Mouse (Mus musculus) adrenal gland, adult 8-10 months (tissue): ENCODE results near the gene Efna4. TPM values are rescaled to one million over a fixed set of nuclear protein-coding genes. Genes with fewer than 3 reads are reported as not detected.

Experiments
- DNase-seq: peaks from one replicate; pipeline ENCODE4 v3.0.0; 2022
- total RNA-seq, 4 experiments: library from RNA; stranded (reverse); gene quantifications; 2 replicates each; pipeline ENCODE4 v1.2.4; 2022

Efna4 gene
- 1 to 10 TPM; 1.1 to 3.5 (median 1.9) TPM for total RNA-seq

DNA sequence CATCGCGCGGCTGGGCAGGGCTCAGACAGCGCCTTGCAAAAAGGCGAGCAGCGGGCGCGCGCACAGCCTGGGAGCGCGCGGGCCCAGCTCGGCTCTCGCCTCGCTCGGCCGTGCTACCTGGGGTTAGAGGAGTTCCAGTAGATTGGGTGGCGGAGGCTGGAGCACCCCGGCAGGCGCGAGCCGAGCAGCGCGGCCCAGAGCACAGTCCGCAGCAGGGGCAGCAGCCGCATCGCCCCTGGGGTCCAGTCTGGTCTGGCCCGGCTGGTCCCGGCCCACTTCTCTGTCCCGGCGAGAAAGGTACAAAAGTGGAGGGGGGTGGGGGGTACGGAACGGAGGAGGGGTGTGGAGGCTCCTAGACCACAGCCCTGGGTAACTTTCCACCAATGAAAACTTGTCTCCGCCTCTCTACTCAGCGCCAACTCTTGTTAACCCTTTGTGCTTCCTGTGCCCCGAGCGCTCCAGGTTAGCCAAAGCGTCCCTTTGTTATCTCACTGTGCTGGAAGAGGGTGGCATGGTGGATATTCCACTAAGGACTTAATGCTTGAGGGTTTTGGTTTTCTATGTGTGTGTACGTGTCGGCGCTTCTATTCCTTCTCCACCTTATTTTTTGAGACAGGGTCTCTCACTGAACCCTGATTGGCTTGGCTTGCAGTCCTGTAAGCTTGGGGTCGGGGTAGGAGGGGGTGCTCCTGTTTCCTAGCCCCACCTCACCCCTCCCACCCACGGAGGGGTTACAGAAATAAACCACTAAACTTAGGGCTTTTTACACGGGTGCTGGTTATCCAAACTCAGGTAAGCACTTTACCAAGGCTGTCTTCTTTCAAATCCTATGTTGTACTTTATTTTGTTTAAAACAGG is at the start of gene Efna4:
Gene Efna4, minus strand, starts transcription at position 308 of the 858 bp plus-strand sequence.
- DNase-seq = no peak

DNA sequence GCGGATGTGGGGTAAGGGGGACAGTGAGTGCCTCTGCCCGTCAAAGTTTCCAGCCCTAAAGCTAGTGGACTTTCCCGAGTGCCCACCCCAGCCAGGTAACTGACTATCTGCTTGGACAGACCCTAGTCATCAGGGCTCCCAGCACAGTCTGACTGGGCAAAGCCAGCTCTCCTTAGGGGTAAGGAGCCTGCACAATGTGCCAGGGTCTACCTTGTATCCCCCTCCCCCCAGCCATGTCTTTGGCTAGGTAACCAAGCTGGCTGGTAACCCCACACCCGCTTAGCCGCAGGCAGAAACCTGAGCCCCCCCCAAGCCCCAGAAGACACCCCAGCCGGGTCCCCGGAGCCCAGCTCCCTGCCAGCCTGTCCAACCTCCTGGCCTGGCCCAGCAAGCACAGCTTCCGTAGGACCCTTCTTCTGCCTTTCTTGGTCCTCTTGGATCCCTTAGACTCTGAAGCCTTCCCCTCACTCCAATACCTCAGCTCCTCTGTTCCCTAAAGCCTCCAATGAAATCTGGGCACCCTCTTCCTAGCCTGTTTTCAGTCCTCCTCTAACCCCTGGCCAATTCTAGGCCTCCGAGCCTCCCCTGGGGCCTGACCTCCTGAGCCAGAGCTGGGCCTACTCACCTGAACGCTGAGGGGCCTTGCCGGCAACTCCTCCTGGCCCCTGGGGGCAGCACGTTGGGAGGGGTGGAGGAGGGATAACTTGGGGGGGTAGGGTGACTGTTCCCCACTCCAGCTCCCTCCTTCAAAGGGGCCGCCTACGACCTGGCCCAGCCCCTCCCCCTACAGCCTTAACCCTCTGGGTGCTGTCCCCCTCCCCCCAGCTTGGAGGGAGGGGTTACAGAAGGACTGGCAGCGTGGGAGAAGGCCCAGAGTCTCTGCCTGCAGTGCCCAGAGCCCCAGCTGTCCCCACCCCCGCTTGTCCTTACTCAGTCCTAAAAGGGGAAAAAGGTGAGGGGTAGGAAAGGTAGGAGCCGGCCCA is 48.9 kb upstream of the Efna4 start:
- no peak for DNase-seq

DNA sequence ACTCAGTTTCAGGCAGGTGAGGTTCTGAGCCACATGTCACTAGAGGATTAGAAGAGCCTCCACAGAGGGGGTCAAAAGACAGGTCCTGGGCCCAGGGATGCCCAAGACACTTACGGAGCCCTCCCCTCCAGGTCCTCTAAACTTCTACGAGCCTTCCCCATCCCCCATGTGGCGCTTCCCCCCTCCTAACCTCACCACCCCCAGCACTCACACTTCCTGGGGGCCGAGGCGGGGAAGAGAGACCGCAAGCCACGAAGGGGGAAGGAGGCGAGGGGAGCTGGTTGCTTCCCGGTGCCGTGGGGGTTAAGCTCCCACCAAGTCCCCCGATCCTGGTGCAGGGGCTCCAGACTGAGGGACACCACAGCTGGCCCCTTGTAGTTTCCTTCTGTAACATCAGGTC is 47.6 kb upstream of the Efna4 start:
- DNase-seq = no peak

- DNase-seq = no peak
Observed at GRCm38 (mm10) chr3:89384331-89385076, 46.7 kb upstream of the Efna4 start.

DNA sequence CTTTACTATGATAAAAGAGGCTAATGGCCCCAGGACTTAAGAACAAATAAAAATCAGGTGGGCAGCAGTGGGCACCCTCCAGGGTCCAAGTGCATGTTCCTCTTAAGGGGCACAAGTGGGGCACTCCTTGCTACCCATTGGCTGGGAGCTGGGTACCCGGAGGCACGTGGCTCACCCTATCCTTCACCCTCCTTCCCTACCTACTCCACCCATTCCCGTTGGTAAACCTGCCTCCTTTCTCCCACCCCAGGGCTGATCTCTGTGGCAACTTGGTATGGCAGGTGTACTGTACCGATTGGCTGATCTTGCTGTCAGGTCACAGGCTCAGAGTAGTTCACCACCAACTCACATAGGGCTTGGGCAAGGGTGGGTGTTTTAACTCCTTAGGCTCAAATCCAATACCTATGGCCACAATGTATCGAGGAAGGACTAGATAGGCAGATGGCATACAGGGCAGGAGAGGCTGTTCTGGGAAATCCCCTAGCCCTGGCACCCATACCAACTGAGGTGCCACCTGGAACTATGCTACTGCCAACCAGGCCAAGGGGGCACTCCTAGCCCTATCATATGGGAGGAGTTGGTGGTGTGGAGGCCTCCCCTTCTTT is 45.9 kb upstream of the Efna4 start:
- no peak for DNase-seq

DNA sequence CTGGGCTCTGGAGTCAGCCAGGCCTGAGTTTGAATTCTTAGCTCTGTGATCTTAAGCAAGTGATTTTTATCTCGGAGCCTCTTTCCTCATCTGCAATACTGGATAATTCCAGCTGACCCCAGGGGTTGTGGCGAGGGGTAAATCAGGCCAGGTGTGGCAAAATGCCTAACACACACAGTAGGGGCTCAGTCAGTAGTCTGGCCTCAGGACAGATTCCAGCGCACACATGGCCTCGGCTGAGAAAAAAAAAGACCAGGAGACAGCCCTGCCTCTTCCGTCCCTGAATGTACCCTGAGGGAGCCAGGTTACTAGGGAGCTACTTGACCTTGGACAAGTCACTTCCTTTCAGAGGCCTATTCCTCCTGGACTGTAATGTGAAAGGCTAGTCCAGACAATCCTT is 45.1 kb upstream of the Efna4 start:
- DNase-seq = no peak

GRCm38 (mm10) chr3:89382033-89382882 is 44.4 kb upstream of the Efna4 start:
- DNase-seq = no peak

GRCm38 (mm10) chr3:89381233-89381632 is 43.4 kb upstream of the Efna4 start:
- no peak for DNase-seq

DNA sequence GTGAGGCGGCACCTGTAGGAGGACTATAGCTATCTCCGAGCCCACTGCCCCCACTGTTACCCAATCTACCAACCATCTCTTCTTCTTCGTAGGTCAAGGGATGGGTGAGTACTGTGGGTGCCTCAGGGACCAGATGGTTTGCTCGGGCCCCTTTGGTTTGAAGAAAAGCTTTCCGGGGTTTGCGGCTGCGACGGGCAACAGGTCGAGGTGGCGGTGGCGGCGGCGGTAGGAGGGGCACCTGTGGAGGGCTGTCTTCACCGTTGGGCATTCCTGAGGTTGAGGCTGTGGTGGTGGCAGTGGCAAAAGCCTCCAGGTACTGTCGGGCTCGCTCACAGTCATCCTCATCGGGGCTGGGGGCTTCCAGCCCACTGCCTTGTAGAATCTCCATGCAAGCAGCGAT is 42.9 kb upstream of the Efna4 start:
- no peak for DNase-seq

DNA sequence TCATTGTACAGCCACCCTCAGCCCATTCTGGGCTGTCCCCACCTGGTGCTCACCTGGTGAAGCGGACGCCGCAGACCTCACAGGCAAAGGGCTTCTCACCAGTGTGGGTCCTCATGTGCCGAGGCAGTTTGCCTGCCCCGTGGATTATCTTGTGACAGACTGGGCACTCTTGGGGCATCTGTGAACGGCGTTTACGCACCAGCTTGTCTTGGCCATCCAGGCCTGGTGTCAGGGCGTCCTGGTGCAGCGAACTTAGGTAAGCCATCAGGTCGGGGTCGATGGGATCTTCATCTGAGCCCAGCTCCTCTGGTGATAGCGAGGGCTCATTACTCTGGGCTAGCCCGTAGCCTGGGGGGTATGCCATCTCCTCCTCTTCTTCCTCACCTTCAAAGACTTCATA is 42.5 kb upstream of the Efna4 start:
- no peak for DNase-seq

DNA sequence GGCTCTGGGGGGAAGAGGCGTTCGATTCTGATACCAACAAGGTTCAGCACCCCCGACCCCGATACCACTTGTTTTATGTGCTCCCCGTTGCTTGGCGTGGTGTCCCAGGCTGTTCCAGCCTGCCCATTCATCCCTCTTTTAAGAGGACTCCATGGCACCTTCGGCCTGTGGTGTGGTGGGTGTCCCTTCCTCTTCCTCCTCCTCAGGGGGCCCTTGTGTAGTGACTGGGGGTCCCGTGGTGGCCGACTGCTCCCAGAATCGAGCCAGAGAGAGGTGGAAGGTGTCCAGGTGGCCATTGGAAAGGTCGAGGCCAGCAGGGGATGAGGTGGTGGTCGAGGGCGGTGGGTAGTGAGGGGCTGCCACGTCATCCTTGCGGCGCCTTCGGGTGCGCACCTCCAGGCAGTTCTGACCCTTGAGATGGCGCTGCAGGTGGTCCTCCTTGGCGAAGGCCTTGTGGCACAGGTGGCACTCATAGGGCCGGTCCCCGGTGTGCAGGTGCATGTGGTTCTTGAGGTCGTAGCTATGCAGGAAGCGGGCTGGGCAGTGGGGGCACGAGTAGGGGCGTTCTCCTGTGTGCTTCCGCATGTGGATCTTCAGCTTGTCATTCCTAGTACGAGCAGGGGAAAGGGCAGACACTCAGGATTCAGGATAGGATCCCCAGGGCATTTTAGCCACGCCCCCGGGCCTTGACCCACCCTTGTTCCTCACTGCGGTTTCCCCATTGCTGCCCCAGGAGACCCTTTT is 41.7 kb upstream of the Efna4 start:
- no peak for DNase-seq

- peak; percentile 56 for DNase-seq
Observed at GRCm38 (mm10) chr3:89378394-89379067, 40.7 kb upstream of the Efna4 start.

- no peak for DNase-seq
Observed at GRCm38 (mm10) chr3:89377831-89378230, 40.0 kb upstream of the Efna4 start.

DNA sequence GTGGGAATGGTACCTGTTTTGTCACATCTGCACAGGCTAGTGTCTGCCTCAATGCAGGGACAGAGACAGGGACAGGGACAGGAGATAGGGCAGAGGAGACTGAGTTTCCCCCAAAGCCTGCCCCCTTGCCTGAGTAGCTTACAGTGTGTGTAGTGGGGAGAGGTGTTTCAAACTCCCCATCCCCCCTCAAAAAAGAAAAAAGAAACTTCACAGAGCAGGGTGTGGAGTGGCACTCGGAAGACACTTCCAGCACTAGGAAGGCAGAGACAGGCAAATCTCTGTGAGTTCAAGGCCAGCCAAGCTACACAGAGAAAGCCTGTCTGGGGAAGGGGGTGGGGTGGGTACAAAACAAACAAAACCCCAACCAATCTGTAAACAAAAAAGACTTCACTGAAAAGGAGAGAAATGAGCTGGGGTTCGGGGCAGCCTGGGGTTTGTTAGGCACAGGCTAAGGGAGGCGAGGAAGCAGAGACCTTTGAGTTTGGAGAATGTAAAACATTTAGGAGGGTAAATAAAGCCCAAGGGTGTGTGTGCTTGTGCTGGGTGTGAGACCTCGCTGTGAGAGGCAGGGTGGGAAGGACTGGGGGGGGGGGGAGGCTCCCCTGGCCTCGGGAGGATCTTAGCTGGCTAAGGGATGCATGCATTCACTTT is 35.9 kb upstream of the Efna4 start:
- no peak for DNase-seq

GRCm38 (mm10) chr3:89367338-89367737 is 29.5 kb upstream of the Efna4 start:
- DNase-seq = no peak

DNA sequence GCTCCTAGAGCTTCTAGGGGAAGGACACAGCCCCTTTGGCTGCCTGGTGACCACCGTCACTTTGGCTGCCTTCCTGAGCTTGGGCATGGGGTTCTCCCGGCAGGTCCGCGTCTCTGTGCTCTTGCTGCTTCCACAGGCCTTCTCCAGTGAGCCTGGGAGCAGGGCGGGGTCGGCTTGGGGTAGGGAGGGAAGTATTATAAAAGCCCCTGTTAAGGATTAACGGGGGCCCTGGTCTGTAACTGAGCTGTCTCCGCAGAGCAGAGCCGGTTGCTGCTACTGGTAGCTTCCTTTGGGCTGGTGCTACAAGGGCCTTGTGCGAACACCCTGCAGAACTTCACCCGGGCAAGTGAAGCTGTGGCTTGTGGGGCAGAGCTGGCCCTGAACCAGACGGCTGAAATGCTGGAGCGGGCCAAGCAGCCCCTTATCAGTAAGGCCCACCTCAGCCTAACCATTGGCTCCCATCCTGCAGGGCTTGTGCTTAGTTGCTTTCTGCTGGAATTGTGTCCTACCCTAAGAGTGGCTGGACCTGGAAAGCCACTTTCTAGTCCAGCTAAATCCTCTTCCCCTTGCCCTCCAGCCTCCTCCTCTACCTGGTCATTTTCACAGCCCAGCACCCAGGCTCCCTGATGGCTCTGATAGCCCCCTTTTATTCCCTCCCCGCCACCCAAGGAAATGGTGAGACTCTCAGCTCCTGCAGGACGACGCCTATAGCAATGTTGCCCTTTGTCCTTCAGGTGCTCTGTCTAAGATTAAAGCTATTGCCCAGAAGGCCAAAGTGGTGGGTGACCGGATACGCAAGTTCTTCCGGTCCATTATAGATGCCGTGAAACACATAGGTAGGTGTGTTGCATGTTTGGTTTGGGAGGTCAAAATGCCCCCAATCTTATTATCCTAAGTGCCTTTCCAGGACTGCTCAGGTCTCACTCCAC is 27.9 kb upstream of the Efna4 start:
- no peak for DNase-seq

GRCm38 (mm10) chr3:89365153-89365485 is 27.3 kb upstream of the Efna4 start, which contains the start of gene Dcst1:
TSS of gene Dcst1 (minus strand) at chr3:89365253.
- no peak for DNase-seq

GRCm38 (mm10) chr3:89364631-89365030 is 26.8 kb upstream of the Efna4 start:
- DNase-seq = no peak
